16 mouse cellular contexts compared by ENCODE assay signal in the genomic region with DNA sequence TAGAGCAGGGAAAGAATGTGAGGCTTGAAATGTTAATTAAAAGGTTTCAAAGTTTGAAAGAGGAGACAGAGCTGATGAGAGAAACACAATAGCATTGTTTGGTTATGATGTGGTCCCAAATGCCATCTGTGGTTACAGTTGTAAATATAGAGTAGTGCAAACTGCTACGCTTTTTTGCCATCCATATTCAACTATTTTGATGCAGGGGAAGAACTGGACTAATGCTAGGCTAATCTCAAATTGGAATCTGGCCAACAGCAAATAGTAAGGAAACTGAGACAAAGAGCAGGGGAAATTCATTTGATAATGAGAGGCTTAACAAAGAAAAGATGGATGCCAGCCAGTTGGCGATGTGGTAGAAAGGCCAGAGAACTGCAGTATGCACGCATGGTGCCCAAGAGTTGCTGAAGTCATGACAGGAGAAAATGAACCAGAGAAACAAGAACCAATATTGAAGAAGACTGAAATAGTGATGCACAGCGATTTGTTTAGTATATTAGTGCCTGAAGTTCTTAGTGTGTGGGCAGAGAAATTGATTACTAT.
A peak's percentile ranks its signal among the peaks of the same experiment; 100 is the strongest.
DNase-seq lines count a peak whose midpoint lies in the region; ATAC-seq and TF ChIP-seq lines count a peak whose summit lies in the region.
"Had no signal": no experiment of that assay in that cellular context is flagged by ENCODE, and none has a peak within 500 bp of the region (broad histone marks: within the 10 kb centered on the region; RNA-seq: fewer than 3 reads in every experiment).

No protein-coding gene starts in this region.

- 88% methylated on average over 4 of the region's 4 CpGs for WGBS in embryonic facial prominence, embryonic 14.5 days
- WGBS in embryonic facial prominence, embryonic 10.5 days: 92% methylated on average over 4 of the region's 4 CpGs

- DNase-seq in embryonic facial prominence, embryonic 14.5 days (ENCODE audit: low spot score): peak; percentile 7
- no peak for DNase-seq in embryonic facial prominence, embryonic 10.5 days (ENCODE audit: low spot score)
- peak; percentile 5 to 10 for DNase-seq in heart, postnatal 10 days
- no peak for DNase-seq in heart, postnatal 36 days
- DNase-seq in brain, embryonic 14.5 days (ENCODE audit: low read depth): peak; percentile 82
- no peak for DNase-seq in left cerebral cortex, adult 8-10 months (ENCODE audit: low spot score in 2 of 2)
- DNase-seq: adrenal gland, adult 2 months; adrenal gland, postnatal 25 days; cerebellum, adult 8-10 months; gastrocnemius, postnatal 36 days; heart, adult 11 months; kidney, adult 11 months had no signal

- intact Hi-C loops in heart, postnatal 10 days (cut with DNase I): loop anchor here (10.0 kb wide), 2 partner anchors 533 to 733 kb away; no protein-coding TSS in a partner anchor
- intact Hi-C loops in heart, postnatal 36 days (cut with DNase I): no loop called here

- H3K27ac ChIP-seq in embryonic facial prominence, embryonic 14.5 days (replicated peaks; ENCODE audit: low read depth, low read length): no peak overlapping the region
- H3K27ac ChIP-seq in embryonic facial prominence, embryonic 10.5 days (replicated peaks): no peak overlapping the region
- H3K27ac ChIP-seq: heart, embryonic 13.5 days; hindbrain, embryonic 13.5 days; hindbrain, postnatal 0 days had no signal

- H3K9ac ChIP-seq in embryonic facial prominence, embryonic 14.5 days (ENCODE audit: low read depth, low read length): no peak overlapping the region
- H3K9ac ChIP-seq: heart, embryonic 13.5 days; hindbrain, embryonic 13.5 days had no signal

- TF ChIP-seq POLR2A in brain, embryonic 14.5 days (IDR thresholded peaks at IDR 0.05; ENCODE audit: borderline replicate concordance, extremely low read depth, insufficient read depth, insufficient read length, poor library complexity, severe bottlenecking): no peak

- no peaks in the 10 kb centered on the region for H3K36me3 ChIP-seq in embryonic facial prominence, embryonic 14.5 days (ENCODE audit: control insufficient read depth, insufficient read depth, low read length)
- no peaks in the 10 kb centered on the region for H3K36me3 ChIP-seq in embryonic facial prominence, embryonic 10.5 days (replicated peaks)
- H3K36me3 ChIP-seq: heart, embryonic 13.5 days; hindbrain, embryonic 13.5 days had no signal

- TF ChIP-seq CTCF in brain, embryonic 14.5 days (IDR thresholded peaks at IDR 0.05; ENCODE audit: borderline replicate concordance, extremely low read depth, insufficient read depth, insufficient read length): no peak

- no peak overlapping the region for H3K4me3 ChIP-seq in embryonic facial prominence, embryonic 14.5 days (ENCODE audit: low read depth, low read length)
- H3K4me3 ChIP-seq in embryonic facial prominence, embryonic 10.5 days: no peak overlapping the region
- H3K4me3 ChIP-seq: heart, embryonic 13.5 days; hindbrain, embryonic 13.5 days had no signal

- H3K9me3 ChIP-seq in embryonic facial prominence, embryonic 14.5 days (ENCODE audit: control insufficient read depth, low read length): no peaks in the 10 kb centered on the region
- no peaks in the 10 kb centered on the region for H3K9me3 ChIP-seq in embryonic facial prominence, embryonic 10.5 days
- H3K9me3 ChIP-seq: heart, embryonic 13.5 days; hindbrain, embryonic 13.5 days had no signal

- H3K4me1 ChIP-seq in embryonic facial prominence, embryonic 14.5 days (ENCODE audit: control insufficient read depth, insufficient read depth, low read length): no peaks in the 10 kb centered on the region
- 0 out of 2 replicates have a peak, but pooled peaks cover 2% of the 10 kb centered on the region for H3K4me1 ChIP-seq in embryonic facial prominence, embryonic 10.5 days
- H3K4me1 ChIP-seq: heart, embryonic 13.5 days; hindbrain, embryonic 13.5 days had no signal

- no peaks in the 10 kb centered on the region for H3K27me3 ChIP-seq in embryonic facial prominence, embryonic 14.5 days (replicated peaks; ENCODE audit: control insufficient read depth, insufficient read depth, low read length)
- no peaks in the 10 kb centered on the region for H3K27me3 ChIP-seq in embryonic facial prominence, embryonic 10.5 days (replicated peaks; ENCODE audit: low read depth, poor library complexity, severe bottlenecking)
- H3K27me3 ChIP-seq: CH12.LX; heart, embryonic 13.5 days; hindbrain, embryonic 13.5 days had no signal

- no peak overlapping the region for H3K4me2 ChIP-seq in embryonic facial prominence, embryonic 14.5 days (ENCODE audit: low read depth, low read length)
- H3K4me2 ChIP-seq: heart, embryonic 13.5 days; hindbrain, embryonic 13.5 days had no signal

- no peak for ATAC-seq in embryonic facial prominence, embryonic 14.5 days (ENCODE audit: low read depth)
- ATAC-seq: hindbrain, postnatal 0 days had no signal

Comparison
In these comparisons a context has a peak if more than half of its experiments do, and no peak if none do; other contexts are left out.
1. DNase-seq: peak in embryonic facial prominence, embryonic 14.5 days (single experiment), heart, postnatal 10 days (2 of 2) and brain, embryonic 14.5 days (single experiment); none in embryonic facial prominence, embryonic 10.5 days (single experiment), heart, postnatal 36 days (0 of 2) and left cerebral cortex, adult 8-10 months (0 of 2).